Mouse (Mus musculus): Measurements from ENCODE around the gene Dnase2a.

Dnase2a gene

DNA sequence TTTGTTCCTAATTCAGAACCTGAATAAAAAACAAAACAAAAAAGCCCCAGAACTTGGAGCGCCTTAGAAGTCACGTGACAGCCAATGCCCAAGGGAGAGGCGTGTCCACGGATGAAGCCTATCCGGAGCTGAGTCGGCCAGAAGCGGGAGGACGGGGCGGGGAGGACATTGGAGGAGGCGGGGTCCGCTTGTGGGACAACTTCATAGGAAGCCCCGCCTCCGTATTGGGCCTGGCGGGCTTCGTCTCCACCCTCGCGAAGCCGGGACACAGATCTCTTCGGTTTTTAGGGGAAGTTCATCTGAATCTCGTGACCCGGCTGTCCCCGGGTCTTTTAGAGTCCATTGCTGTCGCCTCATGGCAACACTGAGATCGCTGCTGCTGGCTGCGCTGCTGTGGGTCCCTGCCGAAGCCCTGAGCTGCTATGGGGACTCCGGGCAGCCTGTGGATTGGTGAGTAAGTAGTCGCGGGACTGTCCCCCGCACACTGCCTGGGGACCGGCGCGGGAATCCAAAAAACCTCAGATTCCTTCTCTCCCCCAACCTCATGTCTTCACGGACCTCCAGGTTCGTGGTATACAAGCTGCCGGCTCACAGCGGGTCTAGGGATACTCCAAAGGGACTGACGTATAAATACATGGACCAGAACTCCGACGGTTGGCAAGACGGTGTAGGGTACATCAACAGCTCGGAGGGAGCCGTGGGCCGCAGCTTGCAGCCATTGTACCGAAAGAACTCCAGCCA is at the start of gene Dnase2a:
Gene Dnase2a (plus strand): TSS at position 140 of the 741 bp plus-strand sequence.
- DNase-seq (ENCODE audit: low read depth, low spot score), result peak; percentile 100

DNA sequence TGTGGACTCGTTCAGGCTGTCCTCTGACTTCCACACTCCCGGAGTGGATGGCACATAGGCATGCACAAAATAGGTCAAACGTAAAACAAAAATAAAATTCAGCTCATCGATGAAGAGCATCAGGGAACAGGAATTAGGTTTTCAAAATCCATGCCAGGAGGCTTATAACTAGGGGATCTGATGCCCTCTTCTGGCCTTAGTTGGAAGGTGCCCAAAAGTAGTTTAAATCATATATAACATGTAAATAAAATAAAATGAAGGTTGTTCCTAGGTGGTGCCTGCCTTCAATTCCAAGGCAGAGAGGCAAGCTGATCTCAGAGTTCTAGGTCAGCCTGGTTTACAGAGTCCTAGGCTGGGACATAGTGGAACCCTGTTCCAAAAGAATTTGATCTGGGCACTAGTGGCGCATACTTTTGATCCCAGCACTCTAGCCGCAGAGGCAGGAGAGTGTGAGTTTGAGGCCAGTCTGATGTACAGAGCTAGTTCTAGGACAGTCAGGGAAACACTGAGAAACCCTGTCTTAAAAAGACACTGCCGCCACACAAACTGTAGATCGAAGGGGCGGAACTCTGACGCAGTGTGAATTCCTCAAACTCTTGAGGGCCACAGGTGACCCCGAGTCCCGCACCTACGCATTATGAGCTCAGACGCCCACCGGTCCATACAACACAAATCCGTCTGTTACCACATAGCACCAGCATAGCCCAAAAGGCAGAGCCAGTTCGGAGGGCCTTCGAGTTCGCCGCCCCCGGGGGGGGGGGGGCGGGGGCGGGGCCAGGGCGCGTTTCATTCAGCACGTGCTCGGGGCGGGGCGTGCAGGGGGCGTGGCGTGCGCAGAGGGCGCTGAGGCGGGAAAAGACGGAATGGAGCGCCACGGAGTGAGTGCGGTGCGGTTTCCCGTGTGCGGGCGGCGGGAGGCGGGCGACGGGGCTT is 36.7 kb upstream of the Dnase2a start, which contains the start of gene Syce2:
Gene Syce2 (plus strand): TSS at position 736 of the 933 bp plus-strand sequence.
- DNase-seq (ENCODE audit: low read depth, low spot score), result peak; percentile 64

DNA sequence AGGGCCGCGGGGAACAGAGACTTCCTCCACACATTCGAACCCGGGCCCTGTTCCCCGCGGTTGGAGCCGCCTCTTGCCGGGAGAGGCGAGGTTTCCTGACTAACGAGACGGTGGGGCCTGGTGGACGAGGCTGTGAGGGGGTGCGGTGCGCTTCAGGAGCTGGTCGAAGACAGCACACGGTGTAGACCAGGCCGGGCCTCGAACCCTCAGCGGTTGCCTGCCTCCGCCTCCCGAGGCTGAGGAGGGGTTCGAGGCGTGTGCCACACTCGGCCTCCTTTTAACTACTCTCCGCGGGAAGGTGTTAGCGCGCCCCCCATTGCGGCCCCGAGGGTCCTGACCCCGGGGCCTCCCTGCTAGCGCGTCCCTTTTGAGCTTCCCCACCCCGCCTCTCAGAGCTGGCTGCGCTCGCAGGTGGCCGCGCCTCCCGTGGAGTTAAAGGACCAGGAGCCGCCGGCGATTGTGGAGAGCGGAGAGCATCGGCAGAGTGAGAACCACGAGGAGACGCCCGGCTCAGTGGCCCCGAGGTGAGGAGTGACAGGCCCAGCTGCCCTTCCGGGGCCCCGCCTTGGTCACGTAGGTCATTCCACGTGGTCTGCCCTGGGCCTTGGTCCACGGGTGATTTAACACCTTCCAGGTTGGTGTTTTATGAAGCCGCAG is 35.9 kb upstream of the Dnase2a start:
- no peak for DNase-seq (ENCODE audit: low read depth, low spot score)

DNA sequence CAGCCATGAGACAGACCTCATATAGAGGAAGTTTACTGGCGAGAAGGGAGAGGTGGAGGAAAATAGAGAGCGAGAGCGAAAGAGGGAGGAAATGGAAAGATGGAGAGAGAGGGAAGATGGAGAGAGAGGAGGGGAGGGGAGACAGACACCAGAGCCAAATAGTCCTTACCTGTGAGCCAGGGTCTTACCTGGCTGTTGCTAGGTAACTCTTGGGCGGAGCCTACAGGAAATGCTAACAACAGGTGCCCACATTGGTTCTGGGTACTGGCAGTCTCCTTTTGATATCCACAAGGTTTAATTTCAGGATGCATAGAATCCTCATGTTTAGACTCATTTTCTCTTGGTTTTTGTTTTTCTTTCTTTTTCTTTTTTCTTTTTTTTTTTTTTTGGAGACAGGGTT is 35.3 kb upstream of the Dnase2a start:
- no peak for DNase-seq (ENCODE audit: low read depth, low spot score)

DNA sequence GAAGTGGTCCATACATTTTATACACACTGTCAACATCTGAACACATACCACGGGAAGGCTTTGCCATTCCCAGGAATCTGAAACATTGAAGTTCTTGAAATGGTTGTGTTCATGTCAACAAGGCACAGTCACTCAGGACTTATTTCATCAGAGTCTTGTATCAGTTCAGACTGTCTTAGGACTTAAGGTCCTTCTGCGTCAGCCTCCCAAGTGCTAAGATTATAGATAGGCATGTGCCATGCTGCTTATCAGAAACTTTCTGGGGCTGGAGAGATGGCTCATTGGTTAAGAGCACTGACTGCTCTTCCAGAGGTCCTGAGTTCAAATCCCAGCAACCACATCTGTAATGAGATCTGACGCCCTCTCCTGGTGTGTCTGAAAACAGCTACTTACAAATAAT is 34.0 kb upstream of the Dnase2a start:
- DNase-seq (ENCODE audit: low read depth, low spot score), result no peak

DNA sequence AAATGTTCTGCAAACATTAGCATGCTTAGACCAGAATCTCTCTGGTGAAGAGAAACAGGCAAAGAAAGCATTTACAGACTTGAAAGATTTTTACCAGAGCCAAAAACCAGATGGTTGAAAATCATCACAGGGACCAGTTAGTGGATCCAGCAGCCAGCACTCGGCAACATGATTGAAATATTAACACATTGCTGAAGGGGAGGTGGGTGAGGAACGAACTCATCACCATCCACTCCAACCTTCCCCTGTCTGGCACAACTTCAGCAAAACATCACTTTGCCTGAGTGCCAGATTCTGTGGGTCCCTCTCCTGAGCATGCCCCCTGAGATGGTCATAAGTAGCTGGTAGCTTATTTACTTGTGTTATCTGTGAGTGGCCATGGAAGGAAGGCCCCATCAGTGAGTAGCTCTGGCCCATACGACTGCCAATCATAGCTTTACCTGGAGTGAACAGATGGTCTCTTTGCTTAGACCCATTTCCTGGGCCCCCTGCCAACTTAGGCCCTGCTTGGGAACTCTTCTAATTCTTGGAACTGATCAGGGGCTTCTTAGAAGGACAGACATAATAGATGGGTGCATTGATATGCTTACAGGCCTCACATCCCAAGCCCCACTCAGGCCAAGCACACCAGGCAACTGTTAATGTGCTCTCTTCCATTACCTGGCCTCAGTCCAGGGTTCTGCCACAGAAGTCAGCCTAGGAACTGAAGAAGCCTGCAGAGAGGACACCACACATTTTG is 30.9 kb upstream of the Dnase2a start:
- DNase-seq (ENCODE audit: low read depth, low spot score), result no peak

DNA sequence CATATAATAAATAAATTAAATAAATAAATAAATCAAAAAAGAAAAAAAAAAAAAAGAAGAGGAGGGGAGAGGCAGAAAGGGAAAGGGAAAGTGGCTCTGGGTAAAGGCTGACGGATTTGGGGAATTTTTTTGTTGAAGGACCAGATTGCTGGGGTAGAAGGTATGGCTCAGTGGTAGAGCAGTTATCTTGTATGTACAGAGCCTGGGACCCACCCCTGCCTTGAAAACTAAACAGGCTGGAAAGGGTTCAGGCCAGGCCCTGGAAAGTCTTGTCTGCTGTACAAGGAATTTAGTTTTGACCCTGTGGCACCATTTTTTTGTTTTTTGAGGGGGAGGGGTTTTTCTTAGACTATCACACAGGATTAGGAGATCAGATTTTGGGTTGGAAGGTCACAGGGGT is 29.4 kb upstream of the Dnase2a start:
- DNase-seq (ENCODE audit: low read depth, low spot score), result no peak

DNA sequence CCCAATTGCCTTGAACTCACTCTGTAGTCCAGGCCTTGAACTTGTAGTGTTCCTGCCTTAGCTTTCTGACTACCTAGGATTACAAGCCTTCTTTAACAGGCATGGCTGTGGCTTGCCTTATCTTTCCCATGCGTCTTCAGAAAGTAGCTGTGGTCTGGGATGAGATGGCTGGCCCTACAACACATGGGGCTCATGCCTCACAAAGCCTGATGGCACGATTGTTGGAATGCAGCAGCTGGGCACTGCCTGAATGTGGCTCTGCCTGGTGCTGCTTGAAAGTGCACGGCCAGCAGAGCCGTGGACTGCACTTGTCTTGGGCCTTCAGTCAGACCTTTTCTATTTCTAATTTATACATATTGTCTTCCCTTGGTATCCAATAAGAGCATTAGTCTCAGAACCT is 23.6 kb upstream of the Dnase2a start:
- DNase-seq (ENCODE audit: low read depth, low spot score), result no peak

DNA sequence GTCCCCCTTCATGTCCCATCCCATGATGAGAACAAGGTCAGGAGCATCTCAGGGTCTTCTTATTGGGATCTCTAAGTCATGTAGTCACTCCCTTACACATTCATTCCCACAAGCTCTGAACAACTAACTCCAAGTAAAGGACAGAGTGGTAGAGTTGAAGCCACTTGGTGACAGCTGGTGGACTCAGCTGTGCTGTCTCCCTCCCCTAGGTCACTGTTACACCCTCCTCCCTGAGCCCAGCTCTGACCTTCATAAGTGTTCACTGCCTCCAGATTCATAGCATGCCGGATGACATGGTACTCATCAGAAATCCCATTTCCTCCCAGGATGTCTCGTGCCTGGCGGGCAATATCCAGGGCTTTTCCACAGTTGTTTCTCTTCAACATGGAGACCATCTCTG is 20.1 kb upstream of the Dnase2a start:
- DNase-seq (ENCODE audit: low read depth, low spot score), result no peak

DNA sequence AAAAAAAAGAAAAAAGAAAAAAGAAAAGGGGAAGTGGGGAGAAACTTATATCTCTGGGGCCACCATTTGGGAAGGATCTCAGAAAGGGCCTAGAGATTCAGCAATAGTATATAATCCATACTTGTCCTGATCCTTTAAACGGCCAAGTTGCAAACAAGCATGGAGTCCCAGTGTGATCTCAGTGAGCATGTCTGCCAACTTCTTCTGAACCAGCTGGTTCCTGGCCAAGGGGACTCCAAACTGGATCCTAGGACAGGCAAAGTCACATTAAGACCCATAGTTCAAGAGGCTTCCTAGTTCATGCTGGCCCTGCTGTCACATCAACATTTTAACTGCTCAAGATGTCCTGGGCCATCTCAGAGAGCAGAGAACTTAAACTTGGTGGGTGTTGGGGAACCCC is 19.2 kb upstream of the Dnase2a start:
- no peak for DNase-seq (ENCODE audit: low read depth, low spot score)

DNA sequence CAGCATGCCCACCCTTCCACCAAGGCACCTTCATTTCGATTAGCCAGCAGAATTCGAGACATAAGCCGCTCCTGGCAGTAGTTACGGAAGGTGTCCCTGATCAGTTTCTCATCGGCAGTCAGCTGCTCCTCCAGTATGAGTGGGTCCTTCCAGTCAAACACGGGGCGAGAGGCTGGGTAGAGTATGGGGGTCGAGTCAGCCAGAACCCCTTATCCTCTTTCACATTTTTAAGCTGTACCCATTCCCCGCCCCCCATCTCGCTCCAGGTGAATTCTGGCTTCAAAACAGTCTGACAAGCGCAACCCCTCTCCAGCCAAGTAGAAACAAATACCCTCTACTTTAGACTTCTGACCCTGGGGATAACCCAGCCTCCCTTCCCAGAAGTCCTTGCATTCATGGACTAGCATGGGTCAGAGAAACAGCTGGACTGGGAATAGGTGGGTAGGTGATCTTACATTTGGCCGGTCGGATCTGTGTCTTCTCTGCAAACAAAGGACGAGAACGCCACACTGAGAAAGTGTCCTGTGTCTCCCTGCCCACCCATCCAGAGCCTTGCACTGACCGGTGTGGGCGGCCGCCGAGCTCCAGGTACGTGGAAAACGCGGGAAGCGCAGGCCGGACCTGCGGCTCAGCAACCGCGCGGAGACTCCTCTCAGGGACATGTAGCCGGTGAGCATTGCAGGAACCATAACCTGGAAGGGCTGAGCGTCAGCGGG is 15.2 kb upstream of the Dnase2a start:
- peak; percentile 15 for DNase-seq (ENCODE audit: low read depth, low spot score)

DNA sequence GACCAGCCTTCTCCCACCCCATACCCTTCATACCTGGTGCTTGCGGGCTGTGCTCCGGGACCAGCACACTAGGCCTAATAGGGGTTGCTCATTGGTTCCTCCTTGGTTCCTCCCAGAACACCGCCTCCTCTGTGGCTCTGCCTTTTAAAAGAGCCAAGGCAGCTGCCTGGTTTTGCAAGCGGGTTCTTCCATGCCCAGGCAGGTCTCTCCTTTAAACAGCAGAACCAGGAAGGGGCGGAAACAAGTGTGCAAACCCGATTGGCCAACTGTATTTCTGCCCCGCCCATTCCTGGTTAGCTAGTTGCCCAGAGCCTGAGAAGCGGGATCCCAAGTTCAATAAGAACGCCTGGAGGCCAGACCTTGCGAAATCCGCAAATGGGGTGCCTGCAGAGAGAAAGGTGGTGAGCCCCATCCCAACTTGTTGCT is 14.6 kb upstream of the Dnase2a start, which contains the start of gene Gcdh:
Gene Gcdh (minus strand): TSS at position 213 of the 426 bp plus-strand sequence.
- peak; percentile 100 for DNase-seq (ENCODE audit: low read depth, low spot score)

DNA sequence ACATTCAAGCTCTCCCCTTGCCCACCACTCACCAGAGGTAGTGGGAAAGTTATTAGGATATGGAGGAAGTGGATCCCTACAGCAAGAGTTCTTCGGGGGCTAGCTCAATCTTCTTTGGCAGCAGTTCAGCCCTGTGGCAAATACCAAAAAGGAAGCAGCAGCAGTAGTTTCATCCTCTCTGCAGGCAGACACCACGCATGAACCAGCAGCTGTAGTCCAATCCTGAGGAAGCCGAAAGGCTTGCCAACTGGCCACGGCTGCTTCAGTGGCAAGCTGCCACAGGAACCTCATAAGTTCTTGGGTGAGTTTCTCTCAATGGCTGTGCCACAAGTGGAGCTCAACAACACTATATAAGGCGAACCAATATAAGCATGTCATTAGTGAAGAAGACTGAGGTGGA is 12.4 kb upstream of the Dnase2a start:
- DNase-seq (ENCODE audit: low read depth, low spot score), result no peak

DNA sequence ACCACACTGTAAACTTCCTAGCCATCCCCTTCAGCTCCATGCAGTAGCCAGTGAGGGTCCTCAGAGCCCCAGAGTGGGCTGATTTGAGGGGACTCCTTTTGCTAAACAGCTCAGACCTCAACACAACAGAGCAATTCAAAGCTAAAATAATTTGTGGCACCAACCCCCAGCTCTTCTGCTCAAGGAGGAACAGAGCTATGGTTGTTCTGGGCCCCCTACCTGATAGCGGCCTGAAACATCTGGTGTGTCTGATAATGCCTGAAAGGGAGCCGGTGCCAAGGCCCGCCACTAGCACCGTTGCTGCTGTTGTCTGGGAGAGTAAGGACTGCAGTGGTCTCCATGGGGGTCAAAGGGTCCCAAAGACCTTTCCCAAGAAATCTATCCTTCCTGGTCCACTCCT is 7.3 kb upstream of the Dnase2a start:
- no peak for DNase-seq (ENCODE audit: low read depth, low spot score)

DNA sequence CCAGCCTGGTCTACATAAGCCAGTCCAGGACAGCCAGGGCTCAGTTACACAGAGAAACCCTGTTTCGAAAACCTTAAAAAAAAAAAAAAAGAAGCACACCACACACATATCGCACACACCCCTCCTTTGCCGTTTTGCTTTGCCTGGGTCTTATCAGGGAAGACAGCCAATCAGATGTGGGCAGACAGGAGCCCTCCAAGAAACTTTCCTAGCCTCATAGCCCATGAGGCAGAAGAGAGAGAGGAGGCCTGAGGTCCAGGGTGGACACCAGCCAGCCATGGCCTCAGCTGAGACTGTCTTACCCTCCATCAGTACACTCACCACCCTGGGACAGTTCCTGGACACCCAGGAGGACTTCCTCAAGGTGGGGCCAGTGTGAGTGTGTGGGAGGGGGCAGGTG is 6.6 kb upstream of the Dnase2a start, which contains the start of gene Klf1:
Gene Klf1 (plus strand): TSS at position 177 of the 400 bp plus-strand sequence.
- DNase-seq (ENCODE audit: low read depth, low spot score), result no peak

DNA sequence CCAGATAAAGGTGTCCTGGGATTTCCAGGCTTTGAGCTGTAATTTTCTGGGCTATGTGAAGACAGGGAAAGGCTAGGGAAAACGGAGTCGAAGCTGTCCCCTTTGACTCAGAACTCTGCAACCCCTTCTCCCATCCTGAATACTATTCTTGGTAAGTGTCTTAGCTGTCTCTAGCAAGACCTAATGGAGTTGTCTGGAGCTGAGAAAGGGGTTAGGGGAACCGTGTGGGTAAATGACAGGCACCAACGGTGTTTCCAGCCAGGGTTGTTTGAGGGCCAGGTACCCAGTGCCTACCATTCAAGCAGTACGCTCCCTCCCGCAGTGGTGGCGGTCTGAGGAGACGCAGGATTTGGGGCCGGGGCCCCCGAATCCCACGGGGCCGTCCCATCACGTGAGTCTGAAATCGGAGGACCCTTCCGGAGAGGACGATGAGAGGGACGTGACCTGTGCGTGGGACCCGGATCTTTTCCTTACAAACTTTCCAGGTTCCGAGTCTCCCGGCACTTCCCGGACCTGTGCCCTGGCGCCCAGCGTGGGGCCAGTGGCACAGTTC is 5.9 kb upstream of the Dnase2a start:
- DNase-seq (ENCODE audit: low read depth, low spot score), result no peak

DNA sequence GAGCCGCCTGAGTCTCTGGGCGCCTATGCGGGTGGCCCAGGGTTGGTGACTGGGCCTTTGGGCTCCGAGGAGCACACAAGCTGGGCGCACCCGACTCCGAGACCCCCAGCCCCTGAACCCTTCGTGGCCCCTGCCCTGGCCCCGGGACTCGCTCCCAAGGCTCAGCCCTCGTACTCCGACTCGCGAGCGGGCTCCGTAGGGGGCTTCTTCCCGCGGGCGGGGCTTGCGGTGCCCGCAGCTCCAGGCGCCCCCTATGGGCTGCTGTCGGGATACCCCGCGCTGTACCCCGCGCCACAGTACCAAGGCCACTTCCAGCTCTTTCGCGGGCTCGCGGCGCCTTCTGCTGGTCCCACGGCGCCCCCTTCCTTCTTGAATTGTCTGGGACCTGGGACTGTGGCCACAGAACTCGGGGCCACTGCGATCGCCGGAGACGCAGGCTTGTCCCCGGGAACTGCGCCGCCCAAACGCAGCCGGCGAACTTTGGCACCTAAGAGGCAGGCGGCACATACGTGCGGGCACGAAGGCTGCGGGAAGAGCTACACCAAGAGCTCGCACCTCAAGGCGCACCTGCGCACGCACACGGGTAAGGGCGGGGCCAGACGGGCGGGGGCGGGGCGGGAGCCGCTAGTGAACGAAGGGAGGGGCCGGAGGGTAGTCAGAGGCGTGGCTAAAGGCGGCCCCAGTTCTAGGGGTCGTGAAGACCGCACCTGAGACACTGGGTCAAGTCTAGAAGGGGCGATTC is 5.3 kb upstream of the Dnase2a start:
- DNase-seq (ENCODE audit: low read depth, low spot score), result peak; percentile 76

DNA sequence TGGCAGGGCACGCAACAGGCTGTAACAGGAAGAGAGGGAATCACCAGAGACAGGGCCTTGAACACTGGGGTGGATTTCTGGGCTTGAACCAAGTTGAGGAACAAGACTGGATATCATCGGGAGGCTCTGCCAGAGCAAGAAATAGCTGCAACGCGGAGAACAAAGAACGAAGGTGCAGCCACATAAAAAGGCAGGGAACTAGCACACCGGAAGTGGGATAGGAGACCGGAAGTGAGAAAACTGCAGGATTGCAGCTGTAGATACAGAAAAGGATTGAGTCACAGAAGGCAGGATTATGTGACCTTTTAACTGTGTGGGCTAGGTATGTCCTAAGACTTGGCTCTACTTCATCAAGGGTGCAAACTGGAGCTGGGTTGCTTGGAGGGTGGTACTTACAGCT is 4.0 kb upstream of the Dnase2a start:
- no peak for DNase-seq (ENCODE audit: low read depth, low spot score)

DNA sequence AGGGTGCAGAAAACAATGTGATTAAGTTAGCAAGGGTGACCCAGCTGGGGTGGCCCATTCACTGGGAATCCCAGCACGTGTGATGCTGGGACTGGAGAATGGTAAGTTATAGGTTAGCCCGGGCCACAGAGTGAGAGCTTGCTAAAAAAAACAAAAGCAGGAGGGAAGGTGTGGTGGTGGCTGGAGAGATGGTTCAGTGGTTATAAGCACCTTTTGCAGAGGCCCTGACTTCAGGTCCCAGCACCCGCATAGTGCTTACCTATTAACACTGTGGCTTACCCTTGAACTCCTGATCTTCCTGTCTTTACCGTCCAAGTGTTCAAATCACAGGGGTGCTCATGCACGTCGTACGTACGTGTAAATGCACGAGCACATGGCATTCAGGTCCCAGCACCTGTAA is 1.3 kb upstream of the Dnase2a start:
- no peak for DNase-seq (ENCODE audit: low read depth, low spot score)

DNA sequence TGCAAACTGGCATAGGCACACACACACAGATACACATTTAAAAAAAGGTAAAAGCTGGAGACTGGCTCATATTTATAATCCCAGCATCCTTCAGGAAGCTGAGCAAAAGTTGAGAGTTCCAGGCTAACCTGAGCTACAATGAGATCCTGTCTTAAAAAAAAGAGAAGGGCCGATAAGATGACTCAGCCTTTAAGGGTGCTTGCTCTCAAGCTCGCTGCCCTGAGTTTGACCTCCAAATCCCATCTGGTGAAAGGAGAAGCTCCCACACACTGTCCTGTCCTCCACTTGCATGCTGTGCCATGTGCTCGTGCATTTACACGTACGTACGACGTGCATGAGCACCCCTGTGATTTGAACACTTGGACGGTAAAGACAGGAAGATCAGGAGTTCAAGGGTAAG is 867 bp upstream of the Dnase2a start:
- peak; percentile 59 for DNase-seq (ENCODE audit: low read depth, low spot score)
